8 mouse cellular contexts compared by ENCODE assay signal in genomic region chr10:127509051-127509836, GRCm38 (mm10). TPM values are rescaled to one million over a fixed set of nuclear protein-coding genes. Genes with fewer than 3 reads are reported as not detected.
DNase-seq lines count a peak whose midpoint lies in the region; ATAC-seq and TF ChIP-seq lines count a peak whose summit lies in the region.

No protein-coding gene starts in this region.

- peak overlapping the region; percentile 29; the same call in 1 of the 2 replicates for H3K27ac ChIP-seq in CH12.LX (ENCODE audit: insufficient read depth, low read depth)
- H3K27ac ChIP-seq in forebrain, embryonic 11.5 days (ENCODE audit: low read depth, low read length) = peak overlapping the region; percentile 80
- no peak overlapping the region for H3K27ac ChIP-seq in liver, embryonic 15.5 days (replicated peaks)
- peak overlapping the region; percentile 89 for H3K27ac ChIP-seq in neural tube, embryonic 12.5 days
- no peak overlapping the region for H3K27ac ChIP-seq in stomach, postnatal 0 days (replicated peaks)

- TF ChIP-seq CTCF in CH12.LX (conservative IDR thresholded peaks at IDR 0.05 in 1 of 2, IDR thresholded peaks at IDR 0.05 in 1 of 2; ENCODE audit: low read depth in 2 of 2, low read length in 2 of 2) = peak; percentile 52 to 97; a peak in 3 of 4 replicates
- peak; percentile 88 for TF ChIP-seq CTCF in stomach, postnatal 0 days (IDR thresholded peaks at IDR 0.05; ENCODE audit: low read depth)

- peak; percentile 97 for DNase-seq in CH12.LX (ENCODE audit: extremely low read depth)
- DNase-seq in c-Kit-positive CD71-negative TER-119-negative erythroid progenitor cells, embryonic 14.5 days (ENCODE audit: low read depth) = peak; percentile 88
- DNase-seq in forebrain, embryonic 11.5 days (ENCODE audit: low spot score) = peak; percentile 98
- peak; percentile 81 to 92 for DNase-seq in heart, postnatal 10 days
- peak; percentile 95 for DNase-seq in kidney, postnatal 4 days
- DNase-seq in stomach, postnatal 0 days (ENCODE audit: low spot score) = peak; percentile 88

- in situ Hi-C loops in CH12.LX (cut with MboI; ENCODE audit: low pct_ligation_motif_present, low pct_unique_long_range_greater_than_20kb, low sequenced_read_pairs) = loop anchor here (5.0 kb wide), 1 partner anchor 33 kb away; no protein-coding TSS in a partner anchor

- intact Hi-C loops in heart, postnatal 10 days (cut with DNase I) = no loop called here

- H3K36me3 ChIP-seq in CH12.LX (replicated peaks in 1 of 2; ENCODE audit: control insufficient read depth in 1 of 2, insufficient read depth in 1 of 2, low read length in 1 of 2) = peaks cover 0 to 5% of the 10 kb centered on the region in 2 experiments
- no peaks in the 10 kb centered on the region for H3K36me3 ChIP-seq in forebrain, embryonic 11.5 days (ENCODE audit: control insufficient read depth, insufficient read depth, low read length)
- no peaks in the 10 kb centered on the region for H3K36me3 ChIP-seq in liver, embryonic 15.5 days (replicated peaks)
- H3K36me3 ChIP-seq in neural tube, embryonic 12.5 days = peaks cover 4% of the 10 kb centered on the region; the same call in 1 of the 2 replicates
- no peaks in the 10 kb centered on the region for H3K36me3 ChIP-seq in stomach, postnatal 0 days (ENCODE audit: control insufficient read depth, insufficient read depth, low read length)

- peak overlapping the region; percentile 37 to 45 (median 45) for H3K4me3 ChIP-seq in CH12.LX (replicated peaks in 1 of 3; ENCODE audit: low read depth in 2 of 3, low read length in 2 of 3, poor library complexity in 1 of 3)
- peak overlapping the region; percentile 36 for H3K4me3 ChIP-seq in forebrain, embryonic 11.5 days (ENCODE audit: low read depth, low read length)
- peak overlapping the region; percentile 35 for H3K4me3 ChIP-seq in liver, embryonic 15.5 days (replicated peaks)
- peak overlapping the region; percentile 36 for H3K4me3 ChIP-seq in neural tube, embryonic 12.5 days
- peak overlapping the region; percentile 34 for H3K4me3 ChIP-seq in stomach, postnatal 0 days (ENCODE audit: low read depth, low read length)

- H3K27me3 ChIP-seq in CH12.LX (replicated peaks) = peaks cover 17% of the 10 kb centered on the region
- H3K27me3 ChIP-seq in forebrain, embryonic 11.5 days (ENCODE audit: control insufficient read depth, insufficient read depth, low read length) = peaks cover 49% of the 10 kb centered on the region
- H3K27me3 ChIP-seq in liver, embryonic 15.5 days = peaks cover 87% of the 10 kb centered on the region
- peaks cover 41% of the 10 kb centered on the region for H3K27me3 ChIP-seq in neural tube, embryonic 12.5 days (replicated peaks)
- peaks cover 6% of the 10 kb centered on the region; the same call in 1 of the 2 replicates for H3K27me3 ChIP-seq in stomach, postnatal 0 days (ENCODE audit: control insufficient read depth, insufficient read depth, low read length)

- WGBS in forebrain, embryonic 11.5 days = under 1% methylated on average over 35 of the region's 35 CpGs
- 3% methylated on average over 35 of the region's 35 CpGs for WGBS in liver, embryonic 15.5 days (ENCODE audit: insufficient replicate concordance)
- under 1% methylated on average over 35 of the region's 35 CpGs for WGBS in neural tube, embryonic 12.5 days
- 4% methylated on average over 32 of the region's 35 CpGs for WGBS in stomach, postnatal 0 days

- TF ChIP-seq RAD21 in CH12.LX (IDR thresholded peaks at IDR 0.05; ENCODE audit: low read depth, low read length) = peak; percentile 83

- H3K79me2 ChIP-seq in CH12.LX (replicated peaks; ENCODE audit: control insufficient read depth, extremely low read depth, insufficient read depth, poor library complexity, severe bottlenecking) = no peaks in the 10 kb centered on the region

- peak; percentile 62; the same call in 1 of the 2 replicates for TF ChIP-seq POLR2A in CH12.LX (IDR thresholded peaks at IDR 0.05; ENCODE audit: low read depth, low read length)

- H3K9me3 ChIP-seq in CH12.LX (replicated peaks; ENCODE audit: low read length) = no peaks in the 10 kb centered on the region
- H3K9me3 ChIP-seq in forebrain, embryonic 11.5 days (ENCODE audit: control insufficient read depth, low read length) = no peaks in the 10 kb centered on the region
- H3K9me3 ChIP-seq in liver, embryonic 15.5 days (replicated peaks) = no peaks in the 10 kb centered on the region
- H3K9me3 ChIP-seq in neural tube, embryonic 12.5 days = no peaks in the 10 kb centered on the region
- H3K9me3 ChIP-seq in stomach, postnatal 0 days (ENCODE audit: control insufficient read depth, low read length) = no peaks in the 10 kb centered on the region

- dilution Hi-C loops in CH12.LX (cut with MboI; ENCODE audit: extremely low pct_ligation_motif_present, extremely low pct_unique_long_range_greater_than_20kb, low sequenced_read_pairs) = no loop called here

- H3K9ac ChIP-seq in CH12.LX (ENCODE audit: insufficient read depth, low read depth) = peak overlapping the region; percentile 8; the same call in 1 of the 2 replicates
- H3K9ac ChIP-seq in forebrain, embryonic 11.5 days (ENCODE audit: low read length) = peak overlapping the region; percentile 32
- H3K9ac ChIP-seq in liver, embryonic 15.5 days = no peak overlapping the region
- H3K9ac ChIP-seq in neural tube, embryonic 12.5 days = peak overlapping the region; percentile 38; the same call in 1 of the 2 replicates
- H3K9ac ChIP-seq in stomach, postnatal 0 days (ENCODE audit: low read length) = no peak overlapping the region

- TF ChIP-seq EP300 in CH12.LX (IDR thresholded peaks at IDR 0.05; ENCODE audit: low read length) = no peak
- no peak for TF ChIP-seq EP300 in stomach, postnatal 0 days (optimal IDR thresholded peaks at IDR 0.05)

- H3K4me2 ChIP-seq in CH12.LX (ENCODE audit: insufficient read depth, low read depth, poor library complexity, severe bottlenecking) = peak overlapping the region; percentile 70
- peak overlapping the region; percentile 68 for H3K4me2 ChIP-seq in forebrain, embryonic 11.5 days (ENCODE audit: low read depth, low read length, severe bottlenecking)
- H3K4me2 ChIP-seq in liver, embryonic 15.5 days = peak overlapping the region; percentile 67
- peak overlapping the region; percentile 76 for H3K4me2 ChIP-seq in neural tube, embryonic 12.5 days (replicated peaks)
- H3K4me2 ChIP-seq in stomach, postnatal 0 days (replicated peaks; ENCODE audit: low read depth) = peak overlapping the region; percentile 58

- peak; percentile 67 for ATAC-seq in forebrain, embryonic 11.5 days (replicated peaks; ENCODE audit: low FRiP score)
- no peak for ATAC-seq in liver, embryonic 15.5 days (ENCODE audit: insufficient read depth)
- ATAC-seq in neural tube, embryonic 12.5 days (ENCODE audit: low FRiP score, low read depth) = peak; percentile 66
- peak; percentile 33 for ATAC-seq in stomach, postnatal 0 days (ENCODE audit: low FRiP score, low TSS enrichment)

- peaks cover 24 to 45% of the 10 kb centered on the region in 2 experiments for H3K4me1 ChIP-seq in CH12.LX (ENCODE audit: control insufficient read depth in 1 of 2, insufficient read depth in 2 of 2)
- H3K4me1 ChIP-seq in forebrain, embryonic 11.5 days (replicated peaks; ENCODE audit: control insufficient read depth, insufficient read depth, low read length) = peaks cover 36% of the 10 kb centered on the region
- H3K4me1 ChIP-seq in liver, embryonic 15.5 days (replicated peaks) = peaks cover 46% of the 10 kb centered on the region
- peaks cover 68% of the 10 kb centered on the region for H3K4me1 ChIP-seq in neural tube, embryonic 12.5 days
- peaks cover 11% of the 10 kb centered on the region for H3K4me1 ChIP-seq in stomach, postnatal 0 days (replicated peaks; ENCODE audit: control insufficient read depth, insufficient read depth)

RNA-seq across cellular contexts. Expression of gene Ndufa4l2, which starts 5.5 kb away (rescaled TPM):
- total RNA-seq in CH12.LX (2012; rRNA removed) (0.47 and 0.80 TPM in 2 replicates), CH12.LX (2014; rRNA removed) (not detected in 2 replicates)
- not detected in 2 replicates for polyA plus RNA-seq in CH12.LX (2012; ENCODE audit: insufficient read length, low read depth)
- polyA plus RNA-seq in forebrain, embryonic 11.5 days (2014; fragmentation: Nextera tagmentation; extraction: Ambion mirVana) = 5.9 and 6.1 TPM in 2 replicates
- 10 to 100 TPM; 44.5 to 54.0 TPM for total RNA-seq in heart, postnatal 10 days (2021)
- polyA plus RNA-seq in liver, embryonic 15.5 days (2015; fragmentation: Nextera tagmentation; extraction: Ambion mirVana) = 20.7 and 42.1 TPM in 2 replicates
- polyA plus RNA-seq in neural tube, embryonic 12.5 days (2016; fragmentation: Nextera tagmentation; extraction: Ambion mirVana) = 7.3 and 7.6 TPM in 2 replicates
- 58.2 and 72.8 TPM in 2 replicates for polyA plus RNA-seq in stomach, postnatal 0 days (2015; fragmentation: Nextera tagmentation; extraction: Ambion mirVana)

RNA-seq across cellular contexts. Expression of gene Stac3, which starts 7.8 kb away (rescaled TPM):
- total RNA-seq in CH12.LX (2012; rRNA removed) (0.08 and 0.42 TPM in 2 replicates), CH12.LX (2014; rRNA removed) (0.50 TPM in 1 of 2 replicates, not detected in the other)
- polyA plus RNA-seq in CH12.LX (2012; ENCODE audit: insufficient read length, low read depth) = 0.79 and 0.93 TPM in 2 replicates
- polyA plus RNA-seq in forebrain, embryonic 11.5 days (2014; fragmentation: Nextera tagmentation; extraction: Ambion mirVana) = not detected in 2 replicates
- total RNA-seq in heart, postnatal 10 days (2021) = 1 to 10 TPM; 1.1 to 1.7 TPM
- 1.0 and 1.2 TPM in 2 replicates for polyA plus RNA-seq in liver, embryonic 15.5 days (2015; fragmentation: Nextera tagmentation; extraction: Ambion mirVana)
- 4.3 and 5.8 TPM in 2 replicates for polyA plus RNA-seq in neural tube, embryonic 12.5 days (2016; fragmentation: Nextera tagmentation; extraction: Ambion mirVana)
- polyA plus RNA-seq in stomach, postnatal 0 days (2015; fragmentation: Nextera tagmentation; extraction: Ambion mirVana) = 0.23 and 0.40 TPM in 2 replicates

RNA-seq across cellular contexts. Expression of gene Shmt2, which starts 13.0 kb away (rescaled TPM):
- total RNA-seq in CH12.LX (2012; rRNA removed) (252 and 317 TPM in 2 replicates), CH12.LX (2014; rRNA removed) (267 and 273 TPM in 2 replicates)
- polyA plus RNA-seq in CH12.LX (2012; ENCODE audit: insufficient read length, low read depth) = 315 and 353 TPM in 2 replicates
- 112 and 123 TPM in 2 replicates for polyA plus RNA-seq in forebrain, embryonic 11.5 days (2014; fragmentation: Nextera tagmentation; extraction: Ambion mirVana)
- 10 to 100 TPM; 41.3 to 41.7 TPM for total RNA-seq in heart, postnatal 10 days (2021)
- polyA plus RNA-seq in liver, embryonic 15.5 days (2015; fragmentation: Nextera tagmentation; extraction: Ambion mirVana) = 138 and 159 TPM in 2 replicates
- polyA plus RNA-seq in neural tube, embryonic 12.5 days (2016; fragmentation: Nextera tagmentation; extraction: Ambion mirVana) = 74.2 and 76.9 TPM in 2 replicates
- 38.9 and 40.9 TPM in 2 replicates for polyA plus RNA-seq in stomach, postnatal 0 days (2015; fragmentation: Nextera tagmentation; extraction: Ambion mirVana)

RNA-seq across cellular contexts. Expression of gene Nxph4, which starts 25.1 kb away (rescaled TPM):
- 0.13 TPM in 1 of 2 replicates, not detected in the other for total RNA-seq in CH12.LX (2012; rRNA removed)
- not detected in 2 replicates for total RNA-seq in CH12.LX (2014; rRNA removed)
- 0.14 and 0.15 TPM in 2 replicates for polyA plus RNA-seq in CH12.LX (2012; ENCODE audit: insufficient read length, low read depth)
- polyA plus RNA-seq in forebrain, embryonic 11.5 days (2014; fragmentation: Nextera tagmentation; extraction: Ambion mirVana) = 37.6 and 40.4 TPM in 2 replicates
- 1 to 10 TPM; 1.3 to 1.8 TPM for total RNA-seq in heart, postnatal 10 days (2021)
- 0.07 TPM in 1 of 2 replicates, not detected in the other for polyA plus RNA-seq in liver, embryonic 15.5 days (2015; fragmentation: Nextera tagmentation; extraction: Ambion mirVana)
- polyA plus RNA-seq in neural tube, embryonic 12.5 days (2016; fragmentation: Nextera tagmentation; extraction: Ambion mirVana) = 112 and 125 TPM in 2 replicates
- polyA plus RNA-seq in stomach, postnatal 0 days (2015; fragmentation: Nextera tagmentation; extraction: Ambion mirVana) = 2.7 and 4.0 TPM in 2 replicates

Comparison
In these comparisons a context has a peak if more than half of its experiments do, and no peak if none do; other contexts are left out.
1. H3K27ac ChIP-seq: peak in CH12.LX (single experiment), forebrain, embryonic 11.5 days (single experiment) and neural tube, embryonic 12.5 days (single experiment); none in liver, embryonic 15.5 days (single experiment) and stomach, postnatal 0 days (single experiment).
2. H3K9ac ChIP-seq: peak in CH12.LX (single experiment), forebrain, embryonic 11.5 days (single experiment) and neural tube, embryonic 12.5 days (single experiment); none in liver, embryonic 15.5 days (single experiment) and stomach, postnatal 0 days (single experiment).
3. Peak in every context shown above with its lines, with median percentiles within 50 percentile points of each other: DNase-seq, H3K4me2 ChIP-seq and H3K4me3 ChIP-seq.